Mouse (Mus musculus): ENCODE measurements at regions not wholly inside any gene's neighbourhood (a gene's known extent, or its start where the extent isn't known, plus 50 kb on each side); places are given as distances from the start of the nearest gene placed in this dataset.

DNA sequence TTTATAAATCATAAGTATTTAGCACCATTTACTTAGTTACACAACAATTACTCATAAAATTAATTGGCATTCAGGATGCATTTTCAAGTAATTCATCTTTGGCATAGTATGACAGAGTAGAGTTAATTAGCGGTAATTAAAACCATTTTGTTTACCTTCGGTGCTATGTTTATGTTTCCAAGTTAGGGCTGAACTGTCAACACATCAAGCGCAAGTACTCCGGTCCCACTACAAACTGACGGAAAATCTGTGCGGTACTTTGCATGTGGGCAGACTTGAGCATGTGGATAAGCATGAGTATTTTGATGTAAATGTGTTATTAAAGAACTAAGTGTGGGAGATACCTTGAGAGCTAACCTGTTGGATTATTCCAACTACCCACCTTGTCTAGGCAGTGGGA, 353.7 kb downstream of the AI429214 start:
- TF ChIP-seq CTCF (IDR thresholded peaks at IDR 0.05; ENCODE audit: borderline replicate concordance, extremely low read depth, insufficient read depth, insufficient read length) (no peak), POLR2A (IDR thresholded peaks at IDR 0.05; ENCODE audit: borderline replicate concordance, extremely low read depth, insufficient read depth, insufficient read length, poor library complexity, severe bottlenecking) (no peak)
